28 mouse cellular contexts compared by ENCODE assay signal in the genomic region with DNA sequence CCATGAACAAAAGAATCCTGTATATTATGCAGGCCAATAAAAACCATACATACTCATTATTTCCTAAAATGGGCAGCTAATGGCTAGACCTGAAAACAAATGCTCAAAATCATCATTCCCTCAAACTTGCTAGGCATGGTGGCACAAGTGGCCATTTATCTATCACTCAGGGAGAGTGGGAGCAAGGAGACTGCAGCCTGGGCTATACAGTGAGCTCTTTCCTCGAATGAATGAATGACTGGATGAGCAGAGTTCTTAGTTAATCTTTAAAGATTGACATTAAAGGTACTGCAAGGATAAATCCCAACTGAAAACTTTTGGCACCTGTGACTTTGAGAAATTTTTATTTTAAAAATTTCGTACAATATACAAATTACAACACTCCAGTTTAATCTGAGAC.
"Had no signal": no experiment of that assay in that cellular context is flagged by ENCODE, and none has a peak within 500 bp of the region (broad histone marks: within the 10 kb centered on the region; RNA-seq: fewer than 3 reads in every experiment).

No protein-coding gene starts in this region.

- H3K4me2 ChIP-seq: embryonic facial prominence, embryonic 12.5 days; embryonic facial prominence, embryonic 13.5 days; embryonic facial prominence, embryonic 15.5 days; forebrain, embryonic 12.5 days; forebrain, embryonic 13.5 days; forebrain, embryonic 15.5 days had no signal

- H3K4me3 ChIP-seq: embryonic facial prominence, embryonic 10.5 days; embryonic facial prominence, embryonic 12.5 days; embryonic facial prominence, embryonic 13.5 days; embryonic facial prominence, embryonic 15.5 days; erythroblast, embryonic 14.5 days; forebrain, embryonic 10.5 days; forebrain, embryonic 12.5 days; forebrain, embryonic 13.5 days; forebrain, embryonic 15.5 days; gastrocnemius, adult 2 months; heart, adult 2 months had no signal

- H3K27me3 ChIP-seq: embryonic facial prominence, embryonic 12.5 days; embryonic facial prominence, embryonic 13.5 days; embryonic facial prominence, embryonic 15.5 days; forebrain, embryonic 12.5 days; forebrain, embryonic 13.5 days; forebrain, embryonic 15.5 days had no signal

- H3K9ac ChIP-seq: embryonic facial prominence, embryonic 12.5 days; embryonic facial prominence, embryonic 13.5 days; embryonic facial prominence, embryonic 15.5 days; forebrain, embryonic 12.5 days; forebrain, embryonic 13.5 days; forebrain, embryonic 15.5 days; forebrain, postnatal 0 days had no signal

- DNase-seq: cerebellum, adult 2 months; cerebellum, adult 8-10 months; cerebellum, adult 9-10 months; cerebellum, adult 9-11 months; cerebellum, postnatal 10 days; cerebellum, postnatal 14 days; cerebellum, postnatal 25 days; cerebellum, postnatal 36 days; embryo, embryonic 11 days; forebrain, postnatal 0 days; gastrocnemius, adult 2 months; gastrocnemius, postnatal 10 days; gastrocnemius, postnatal 14 days; gastrocnemius, postnatal 25 days; gastrocnemius, postnatal 36 days; heart, adult 18-20 months; heart, adult 2 months had no signal

- H3K4me1 ChIP-seq: embryonic facial prominence, embryonic 10.5 days; embryonic facial prominence, embryonic 12.5 days; embryonic facial prominence, embryonic 13.5 days; embryonic facial prominence, embryonic 15.5 days; forebrain, embryonic 10.5 days; forebrain, embryonic 12.5 days; forebrain, embryonic 13.5 days; forebrain, embryonic 15.5 days had no signal

- H3K27ac ChIP-seq: embryonic facial prominence, embryonic 10.5 days; embryonic facial prominence, embryonic 12.5 days; embryonic facial prominence, embryonic 13.5 days; embryonic facial prominence, embryonic 15.5 days; forebrain, embryonic 10.5 days; forebrain, embryonic 12.5 days; forebrain, embryonic 13.5 days; forebrain, embryonic 15.5 days; gastrocnemius, adult 2 months; heart, adult 2 months had no signal

- H3K9me3 ChIP-seq: embryonic facial prominence, embryonic 10.5 days; embryonic facial prominence, embryonic 12.5 days; embryonic facial prominence, embryonic 13.5 days; embryonic facial prominence, embryonic 15.5 days; forebrain, embryonic 10.5 days; forebrain, embryonic 12.5 days; forebrain, embryonic 13.5 days; forebrain, embryonic 15.5 days had no signal

- ATAC-seq: forebrain, embryonic 13.5 days; forebrain, embryonic 14.5 days; forebrain, embryonic 15.5 days; forebrain, embryonic 16.5 days; forebrain, postnatal 0 days had no signal
